Mouse (Mus musculus) stomach, postnatal 0 days (tissue): Measurements from ENCODE around the gene Fastkd5.

ENCODE experiments used
- CTCF ChIP-seq: IDR thresholded peaks from 2 replicates; pipeline ENCODE4 v1.5.1; 2016; ENCODE audit warnings: antibody characterized with exemption, low read depth, mild to moderate bottlenecking, moderate library complexity
- EP300 ChIP-seq: optimal IDR thresholded peaks from 2 replicates; pipeline ENCODE3; 2016; ENCODE audit warnings: antibody characterized with exemption

DNA sequence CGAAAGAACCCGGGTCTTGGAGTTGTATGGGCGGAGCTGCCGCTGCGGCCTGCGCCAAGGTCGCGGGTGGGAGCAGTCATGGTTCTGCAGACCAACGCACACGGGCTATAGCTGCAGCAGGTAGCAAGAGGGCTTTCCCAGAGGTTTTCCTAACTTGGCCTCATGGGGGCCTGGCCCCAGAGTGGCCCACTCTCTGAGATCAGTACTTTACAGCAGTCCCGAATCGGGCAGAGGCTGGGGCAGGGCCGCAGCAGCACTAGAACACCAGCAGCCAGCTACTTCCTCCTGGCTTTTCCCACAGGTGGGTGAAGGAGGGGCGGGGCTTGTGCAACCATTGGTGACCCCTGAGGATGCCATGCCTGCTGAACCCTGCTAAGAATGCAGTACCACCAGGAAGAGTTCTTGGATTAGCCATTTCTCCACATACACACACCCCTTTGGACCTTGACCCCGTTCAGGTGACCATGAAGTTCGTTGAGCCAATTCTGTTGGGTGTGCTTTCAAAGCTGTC is 8.3 kb upstream of the Fastkd5 start:
- TF ChIP-seq EP300 (no peak), CTCF (no peak; the same call in 1 of the 2 replicates)
